Mouse (Mus musculus): Measurements from ENCODE around the gene Wdr74.

Gene Wdr74

GRCm38 (mm10) chr19:8735389-8736159, at the start of gene Wdr74:
Gene Wdr74, plus strand, starts transcription at chr19:8735827.
- in situ Hi-C loops (cut with MseI, MboI): no loop called here

- in situ Hi-C loops (cut with MseI, MboI): no loop called here
Observed at GRCm38 (mm10) chr19:8691871-8692539, 43.6 kb upstream of the Wdr74 start.

GRCm38 (mm10) chr19:8692740-8693139, 42.9 kb upstream of the Wdr74 start:
- in situ Hi-C loops (cut with MseI, MboI): no loop called here

- in situ Hi-C loops (cut with MseI, MboI): no loop called here
Observed at GRCm38 (mm10) chr19:8695330-8695729, 40.3 kb upstream of the Wdr74 start.

GRCm38 (mm10) chr19:8699652-8700051, 36.0 kb upstream of the Wdr74 start:
- in situ Hi-C loops (cut with MseI, MboI): no loop called here

GRCm38 (mm10) chr19:8702458-8702857, 33.2 kb upstream of the Wdr74 start:
- in situ Hi-C loops (cut with MseI, MboI): no loop called here

- in situ Hi-C loops (cut with MseI, MboI): no loop called here
Observed at GRCm38 (mm10) chr19:8703571-8703970, 32.1 kb upstream of the Wdr74 start.

GRCm38 (mm10) chr19:8705026-8705708, 30.5 kb upstream of the Wdr74 start:
- in situ Hi-C loops (cut with MseI, MboI): no loop called here

- in situ Hi-C loops (cut with MseI, MboI): no loop called here
Observed at GRCm38 (mm10) chr19:8706132-8706667, 29.4 kb upstream of the Wdr74 start.

GRCm38 (mm10) chr19:8706930-8707329, 28.7 kb upstream of the Wdr74 start:
- in situ Hi-C loops (cut with MseI, MboI): no loop called here

GRCm38 (mm10) chr19:8708954-8709353, 26.7 kb upstream of the Wdr74 start:
- in situ Hi-C loops (cut with MseI, MboI): no loop called here

- in situ Hi-C loops (cut with MseI, MboI): no loop called here
Observed at GRCm38 (mm10) chr19:8710057-8710456, 25.6 kb upstream of the Wdr74 start.

GRCm38 (mm10) chr19:8711506-8711905, 24.1 kb upstream of the Wdr74 start:
- in situ Hi-C loops (cut with MseI, MboI): no loop called here

GRCm38 (mm10) chr19:8711949-8712869, 23.4 kb upstream of the Wdr74 start:
- in situ Hi-C loops (cut with MseI, MboI): no loop called here

- in situ Hi-C loops (cut with MseI, MboI): no loop called here
Observed at GRCm38 (mm10) chr19:8712870-8713305, 22.7 kb upstream of the Wdr74 start.

GRCm38 (mm10) chr19:8713306-8713996, 22.2 kb upstream of the Wdr74 start:
- in situ Hi-C loops (cut with MseI, MboI): no loop called here

GRCm38 (mm10) chr19:8713997-8714652, 21.5 kb upstream of the Wdr74 start:
- in situ Hi-C loops (cut with MseI, MboI): no loop called here

- in situ Hi-C loops (cut with MseI, MboI): no loop called here
Observed at GRCm38 (mm10) chr19:8714653-8715481, 20.8 kb upstream of the Wdr74 start.

Data from mouse trophoblast stem cell (cell line).